Mouse (Mus musculus) testis, adult 2 months (tissue): Measurements from ENCODE around the gene Gm28230.

Experiments used
- CTCF ChIP-seq: fragments of 200-500 bp; IDR thresholded peaks from 2 replicates; pipeline ENCODE4 v1.5.1; 2012; ENCODE audit warnings: low read depth, mild to moderate bottlenecking, inconsistent platforms, low read length, moderate library complexity; ENCODE audit not compliant: control insufficient read depth, insufficient read depth, insufficient replicate concordance
- POLR2A ChIP-seq: fragments of 200-500 bp; IDR thresholded peaks from 2 replicates; pipeline ENCODE4 v1.6.1; 2012; ENCODE audit warnings: low read depth, mild to moderate bottlenecking, inconsistent platforms, low read length, moderate library complexity; ENCODE audit not compliant: control insufficient read depth

GRCm38 (mm10) chr2:74682796-74683195 lies 43.7 kb upstream of the Gm28230 start:
- TF ChIP-seq CTCF, result no peak
- TF ChIP-seq POLR2A, result no peak
